Mouse (Mus musculus) liver, embryonic 14.5 days (tissue): ENCODE measurements at regions not wholly inside any gene's neighbourhood (a gene's known extent, or its start where the extent isn't known, plus 50 kb on each side); places are given as distances from the start of the nearest gene placed in this dataset.

Source experiments
- ATAC-seq: fragments of 200-750 bp; cut with Nextera tagmentation; 2 replicates; pipeline ENCODE4 v1.8.0; 2017; ENCODE audit warnings: moderate number of reproducible peaks, mild to moderate bottlenecking, moderate library complexity; ENCODE audit not compliant: insufficient read depth
- DNase-seq, 3 experiments: peaks; one replicate each; pipeline ENCODE4 v3.0.0-alpha.2; 2012 to 2013; ENCODE audit warnings: low read depth in 3 of 3, low spot score in 3 of 3
- H3K27ac ChIP-seq: fragments of 300-500 bp; sonication (generic); 2 replicates; pipeline ENCODE4 v1.5.1; 2014; ENCODE audit warnings: moderate library complexity, mild to moderate bottlenecking, control low read depth, inconsistent platforms
- H3K27me3 ChIP-seq: fragments of 300-500 bp; sonication (generic); 2 replicates; pipeline ENCODE4 v1.6.1; 2014; ENCODE audit warnings: mild to moderate bottlenecking, low read length, moderate library complexity; ENCODE audit not compliant: control insufficient read depth, insufficient read depth
- H3K36me3 ChIP-seq: fragments of 300-500 bp; sonication (generic); replicated peaks from 2 replicates; pipeline ENCODE4 v1.6.1; 2014; ENCODE audit warnings: low read depth; ENCODE audit not compliant: control insufficient read depth, insufficient read depth
- H3K4me1 ChIP-seq, 2 experiments: fragments of 200-500 bp in 1 of 2; fragments of 300-500 bp in 1 of 2; sonication (generic) in 1 of 2; replicated peaks; 2 replicates each; pipeline ENCODE4 v1.6.1; 2012 to 2014; ENCODE audit warnings: antibody characterized with exemption in 1 of 2, inconsistent platforms in 1 of 2, low read length in 1 of 2; ENCODE audit not compliant: control insufficient read depth in 2 of 2, insufficient read depth in 2 of 2
- H3K4me2 ChIP-seq: fragments of 300-500 bp; sonication (generic); 2 replicates; pipeline ENCODE4 v1.6.1; 2014; ENCODE audit warnings: low read depth, mild to moderate bottlenecking, control low read depth, moderate library complexity
- H3K4me3 ChIP-seq, 2 experiments: fragments of 200-500 bp in 1 of 2; fragments of 300-500 bp in 1 of 2; sonication (generic) in 1 of 2; 2 replicates each; pipeline ENCODE4 v1.5.1; 2012 to 2014; ENCODE audit warnings: low read depth in 2 of 2, low read length in 2 of 2, mild to moderate bottlenecking in 2 of 2, control low read depth in 1 of 2, inconsistent platforms in 1 of 2, moderate library complexity in 1 of 2; ENCODE audit not compliant: insufficient read depth in 1 of 2
- H3K9ac ChIP-seq: fragments of 300-500 bp; sonication (generic); replicated peaks from 2 replicates; pipeline ENCODE4 v1.6.1; 2014; ENCODE audit warnings: mild to moderate bottlenecking, control low read depth, moderate library complexity
- H3K9me3 ChIP-seq: fragments of 300-500 bp; sonication (generic); 2 replicates; pipeline ENCODE4 v1.6.1; 2016; ENCODE audit warnings: low read length, mixed read lengths; ENCODE audit not compliant: control insufficient read depth
- CTCF ChIP-seq: IDR thresholded peaks from 2 replicates; pipeline ENCODE4 v1.5.1; 2016; ENCODE audit warnings: antibody characterized with exemption, low read depth, control low read depth
- EP300 ChIP-seq: IDR thresholded peaks from 2 replicates; pipeline ENCODE4 v1.6.1; 2016; ENCODE audit warnings: antibody characterized with exemption, low read depth
- WGBS: fragments of 180-500 bp; shearing (Covaris S2); extraction: QIAGEN DNeasy Blood & Tissue Kit; methylation state at CpG from one replicate; pipeline ENCODE4 v1.1.7; 2014; ENCODE audit not compliant: insufficient replicate concordance; 5-methylcytosine and 5-hydroxymethylcytosine counted together

GRCm38 (mm10) chr4:12461701-12462100, 289.9 kb upstream of the Fam92a start:
- H3K9me3 ChIP-seq, result no peaks in the 10 kb centered on the region
- H3K27me3 ChIP-seq, result no peaks in the 10 kb centered on the region
- ATAC-seq (no peak), DNase-seq (no peak)
- TF ChIP-seq EP300 (no peak), CTCF (no peak)
- no peak overlapping the region for H3K4me2 ChIP-seq
- H3K36me3 ChIP-seq, result no peaks in the 10 kb centered on the region
- H3K4me1 ChIP-seq, result no peaks in the 10 kb centered on the region
- no peak overlapping the region for H3K4me3 ChIP-seq
- no peak overlapping the region for H3K27ac ChIP-seq
- no peak overlapping the region for H3K9ac ChIP-seq
- 63% methylated on average over 2 of the region's 2 CpGs for WGBS

GRCm38 (mm10) chr4:12461251-12461650, 289.4 kb upstream of the Fam92a start:
- no peak for DNase-seq
- WGBS, result 60% methylated on average over 4 of the region's 4 CpGs

GRCm38 (mm10) chr4:12457978-12458597, 286.3 kb upstream of the Fam92a start:
- 58% methylated on average over 8 of the region's 8 CpGs for WGBS
- ATAC-seq, result no peak

More at GRCm38 (mm10) chr4:12461251-12461650, 289.4 kb upstream of the Fam92a start:
- Histone ChIP-seq H3K9ac (no peak overlapping the region), H3K4me1 (no peaks in the 10 kb centered on the region), H3K27me3 (no peaks in the 10 kb centered on the region), H3K36me3 (no peaks in the 10 kb centered on the region), H3K9me3 (no peaks in the 10 kb centered on the region), H3K27ac (no peak overlapping the region), H3K4me2 (no peak overlapping the region), H3K4me3 (no peak overlapping the region)
- TF ChIP-seq EP300, result no peak
- TF ChIP-seq CTCF, result no peak
- ATAC-seq, result no peak

GRCm38 (mm10) chr4:12452086-12452485, 280.3 kb upstream of the Fam92a start:
- H3K27me3 ChIP-seq, result no peaks in the 10 kb centered on the region
- H3K4me2 ChIP-seq, result no peak overlapping the region
- H3K36me3 ChIP-seq, result no peaks in the 10 kb centered on the region
- no peak overlapping the region for H3K4me3 ChIP-seq
- DNase-seq, result no peak
- 47% methylated on average over 2 of the region's 2 CpGs for WGBS
- no peaks in the 10 kb centered on the region for H3K9me3 ChIP-seq
- no peak overlapping the region for H3K9ac ChIP-seq
- TF ChIP-seq EP300, result no peak
- TF ChIP-seq CTCF, result no peak
- no peaks in the 10 kb centered on the region for H3K4me1 ChIP-seq
- no peak for ATAC-seq
- no peak overlapping the region for H3K27ac ChIP-seq

More at GRCm38 (mm10) chr4:12457978-12458597, 286.3 kb upstream of the Fam92a start:
- H3K9me3 ChIP-seq, result no peaks in the 10 kb centered on the region
- no peaks in the 10 kb centered on the region for H3K36me3 ChIP-seq
- no peak overlapping the region for H3K4me2 ChIP-seq
- TF ChIP-seq EP300 (no peak), CTCF (no peak)
- no peaks in the 10 kb centered on the region for H3K4me1 ChIP-seq
- H3K27me3 ChIP-seq, result no peaks in the 10 kb centered on the region
- no peak overlapping the region for H3K27ac ChIP-seq
- no peak overlapping the region for H3K4me3 ChIP-seq
- DNase-seq, result no peak
- H3K9ac ChIP-seq, result no peak overlapping the region

GRCm38 (mm10) chr4:12425507-12425906, 253.7 kb upstream of the Fam92a start:
- H3K9me3 ChIP-seq, result no peaks in the 10 kb centered on the region
- no peaks in the 10 kb centered on the region for H3K27me3 ChIP-seq
- DNase-seq (no peak), ATAC-seq (no peak)
- H3K4me2 ChIP-seq, result no peak overlapping the region
- H3K4me1 ChIP-seq, result no peaks in the 10 kb centered on the region
- H3K9ac ChIP-seq, result no peak overlapping the region
- H3K4me3 ChIP-seq, result no peak overlapping the region
- H3K27ac ChIP-seq, result no peak overlapping the region
- WGBS, result 31% methylated on average over 3 of the region's 3 CpGs
- TF ChIP-seq EP300 (no peak), CTCF (no peak)
- H3K36me3 ChIP-seq, result no peaks in the 10 kb centered on the region
